Mouse (Mus musculus): Measurements from ENCODE around the gene Mpnd.
A peak's percentile ranks its signal among the peaks of the same experiment; 100 is the strongest.

Gene Mpnd

GRCm38 (mm10) chr17:55986030-55986961, 19.2 kb upstream of the Mpnd start, which contains the start of gene Fsd1:
Gene Fsd1 (plus strand): TSS chr17:55986509.
- no peak for DNase-seq (ENCODE audit: low spot score)

GRCm38 (mm10) chr17:55990278-55990898, 15.1 kb upstream of the Mpnd start:
- no peak for DNase-seq (ENCODE audit: low spot score)

GRCm38 (mm10) chr17:55996007-55996406, 9.5 kb upstream of the Mpnd start:
- DNase-seq (ENCODE audit: low spot score) = peak; percentile 43

- DNase-seq (ENCODE audit: low spot score) = no peak
These were observed 5.6 kb upstream of the Mpnd start for GRCm38 (mm10) chr17:55999794-56000499.

- no peak for DNase-seq (ENCODE audit: low spot score)
These were observed 2.5 kb upstream of the Mpnd start for GRCm38 (mm10) chr17:56003000-56003399.

GRCm38 (mm10) chr17:56006956-56007355, 1.4 kb downstream of the Mpnd start:
- DNase-seq (ENCODE audit: low spot score) = no peak

- no peak for DNase-seq (ENCODE audit: low spot score)
These were observed 2.2 kb downstream of the Mpnd start for GRCm38 (mm10) chr17:56007444-56008355.

GRCm38 (mm10) chr17:56008356-56009087, 3.0 kb downstream of the Mpnd start:
- DNase-seq (ENCODE audit: low spot score) = peak; percentile 98

- peak; percentile 90 for DNase-seq (ENCODE audit: low spot score)
These were observed 3.8 kb downstream of the Mpnd start for GRCm38 (mm10) chr17:56009088-56009961.

- DNase-seq (ENCODE audit: low spot score) = no peak
These were observed 4.4 kb downstream of the Mpnd start for GRCm38 (mm10) chr17:56009962-56010240.

- no peak for DNase-seq (ENCODE audit: low spot score)
These were observed 4.7 kb downstream of the Mpnd start for GRCm38 (mm10) chr17:56010255-56010654.

- peak; percentile 79 for DNase-seq (ENCODE audit: low spot score)
These were observed 5.2 kb downstream of the Mpnd start for GRCm38 (mm10) chr17:56010681-56011080.

- DNase-seq (ENCODE audit: low spot score) = no peak
These were observed 5.9 kb downstream of the Mpnd start for GRCm38 (mm10) chr17:56011441-56011840.

GRCm38 (mm10) chr17:56015293-56015692, 9.8 kb downstream of the Mpnd start:
- DNase-seq (ENCODE audit: low spot score) = no peak

GRCm38 (mm10) chr17:56016382-56016781, 10.9 kb downstream of the Mpnd start:
- DNase-seq (ENCODE audit: low spot score) = no peak

- no peak for DNase-seq (ENCODE audit: low spot score)
These were observed 11.6 kb downstream of the Mpnd start for GRCm38 (mm10) chr17:56016793-56017785.

- DNase-seq (ENCODE audit: low spot score) = no peak
These were observed 12.3 kb downstream of the Mpnd start for GRCm38 (mm10) chr17:56017848-56018247.

GRCm38 (mm10) chr17:56018347-56019131, 13.0 kb downstream of the Mpnd start:
- no peak for DNase-seq (ENCODE audit: low spot score)
